Mouse (Mus musculus): ENCODE measurements at regions not wholly inside any gene's neighbourhood (a gene's known extent, or its start where the extent isn't known, plus 50 kb on each side); places are given as distances from the start of the nearest gene placed in this dataset.

GRCm38 (mm10) chr10:37338073-37338912 is 199.6 kb upstream of the Marcks start:
- no peaks in the 10 kb centered on the region for H3K9me3 ChIP-seq (ENCODE audit: low read length)
- H3K9ac ChIP-seq (replicated peaks; ENCODE audit: low read length, poor library complexity, severe bottlenecking): no peak overlapping the region
- 73% methylated on average over 4 of the region's 4 CpGs for WGBS
- no peaks in the 10 kb centered on the region for H3K27me3 ChIP-seq (ENCODE audit: insufficient read depth, low read length)
- no peak for TF ChIP-seq CTCF (IDR thresholded peaks at IDR 0.05)
- H3K4me2 ChIP-seq (ENCODE audit: low read depth, low read length, poor library complexity, severe bottlenecking): no peak overlapping the region
- DNase-seq (ENCODE audit: low spot score): no peak
- ATAC-seq (ENCODE audit: low FRiP score): no peak
- no peak overlapping the region for H3K4me3 ChIP-seq (ENCODE audit: low read depth, low read length)
- no peak overlapping the region for H3K27ac ChIP-seq (ENCODE audit: low read depth, low read length)
- H3K4me1 ChIP-seq (ENCODE audit: insufficient read depth, low read length): no peaks in the 10 kb centered on the region
- no peaks in the 10 kb centered on the region for H3K36me3 ChIP-seq (ENCODE audit: insufficient read depth, low read length)

DNA sequence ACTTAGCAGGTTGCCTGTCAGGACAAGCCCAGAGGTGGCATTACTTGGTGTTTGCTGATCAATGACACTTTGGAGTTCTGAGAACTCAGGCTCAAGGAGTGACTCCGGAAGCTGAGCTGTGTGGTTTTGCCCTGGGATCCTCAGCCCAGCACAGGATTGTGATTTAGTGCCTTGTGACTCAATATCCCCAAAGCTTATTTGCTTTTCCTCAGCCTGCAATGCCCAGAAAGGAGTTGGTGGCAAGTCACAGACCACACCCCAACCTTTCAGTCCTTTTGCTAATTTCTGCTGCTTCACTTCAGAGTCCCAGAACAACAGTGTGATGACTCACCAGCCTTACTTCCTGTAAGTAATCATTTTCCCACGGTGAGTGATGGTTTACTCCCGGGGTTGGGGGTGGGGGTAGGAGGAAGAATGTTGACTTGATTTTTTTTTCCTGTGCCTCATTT is 198.5 kb upstream of the Marcks start:
- WGBS: 74% methylated on average over 3 of the region's 3 CpGs
- Histone ChIP-seq H3K36me3 (ENCODE audit: insufficient read depth, low read length) (no peaks in the 10 kb centered on the region), H3K27me3 (ENCODE audit: insufficient read depth, low read length) (no peaks in the 10 kb centered on the region), H3K4me2 (ENCODE audit: low read depth, low read length, poor library complexity, severe bottlenecking) (no peak overlapping the region), H3K4me3 (ENCODE audit: low read depth, low read length) (no peak overlapping the region), H3K4me1 (ENCODE audit: insufficient read depth, low read length) (no peaks in the 10 kb centered on the region), H3K9me3 (ENCODE audit: low read length) (no peaks in the 10 kb centered on the region), H3K9ac (replicated peaks; ENCODE audit: low read length, poor library complexity, severe bottlenecking) (no peak overlapping the region), H3K27ac (ENCODE audit: low read depth, low read length) (no peak overlapping the region)
- ATAC-seq (ENCODE audit: low FRiP score) (no peak), DNase-seq (ENCODE audit: low spot score) (no peak)
- TF ChIP-seq CTCF (IDR thresholded peaks at IDR 0.05): no peak

DNA sequence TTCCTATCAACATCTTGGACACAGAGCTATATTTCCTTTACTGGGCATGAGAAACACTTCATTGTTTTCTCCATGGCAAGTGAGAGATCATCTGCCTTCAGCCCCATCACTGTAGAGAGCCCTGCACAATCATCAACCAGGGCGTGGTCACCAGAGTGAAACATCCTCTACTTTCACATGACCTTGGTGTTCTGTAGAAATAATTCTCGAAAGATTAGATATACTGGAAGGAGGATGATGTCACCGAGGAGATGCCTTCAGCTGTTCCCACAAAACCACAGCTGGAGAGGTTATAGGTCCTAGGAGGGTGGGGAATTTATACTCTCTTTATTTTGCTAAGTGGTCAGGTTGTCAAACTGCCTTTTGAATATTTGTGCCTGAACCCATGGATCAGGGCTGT is 196.4 kb upstream of the Marcks start:
- ATAC-seq (ENCODE audit: low FRiP score): no peak

GRCm38 (mm10) chr10:37326168-37326534 is 187.4 kb upstream of the Marcks start:
- DNase-seq (ENCODE audit: low spot score): no peak
- H3K36me3 ChIP-seq (ENCODE audit: insufficient read depth, low read length): no peaks in the 10 kb centered on the region
- H3K4me1 ChIP-seq (ENCODE audit: insufficient read depth, low read length): no peaks in the 10 kb centered on the region
- WGBS: 82% methylated on average over 3 of the region's 3 CpGs
- no peak overlapping the region for H3K4me2 ChIP-seq (ENCODE audit: low read depth, low read length, poor library complexity, severe bottlenecking)
- ATAC-seq (ENCODE audit: low FRiP score): no peak
- no peak overlapping the region for H3K27ac ChIP-seq (ENCODE audit: low read depth, low read length)
- no peaks in the 10 kb centered on the region for H3K27me3 ChIP-seq (ENCODE audit: insufficient read depth, low read length)
- no peak for TF ChIP-seq CTCF (IDR thresholded peaks at IDR 0.05)
- no peak overlapping the region for H3K4me3 ChIP-seq (ENCODE audit: low read depth, low read length)
- no peak overlapping the region for H3K9ac ChIP-seq (replicated peaks; ENCODE audit: low read length, poor library complexity, severe bottlenecking)
- H3K9me3 ChIP-seq (ENCODE audit: low read length): no peaks in the 10 kb centered on the region

More for the DNA sequence above, 196.4 kb upstream of the Marcks start:
- no peak for TF ChIP-seq CTCF (IDR thresholded peaks at IDR 0.05)
- DNase-seq (ENCODE audit: low spot score): no peak
- Histone ChIP-seq H3K27me3 (ENCODE audit: insufficient read depth, low read length) (no peaks in the 10 kb centered on the region), H3K4me2 (ENCODE audit: low read depth, low read length, poor library complexity, severe bottlenecking) (no peak overlapping the region), H3K4me1 (ENCODE audit: insufficient read depth, low read length) (no peaks in the 10 kb centered on the region), H3K27ac (ENCODE audit: low read depth, low read length) (no peak overlapping the region), H3K4me3 (ENCODE audit: low read depth, low read length) (no peak overlapping the region), H3K36me3 (ENCODE audit: insufficient read depth, low read length) (no peaks in the 10 kb centered on the region), H3K9ac (replicated peaks; ENCODE audit: low read length, poor library complexity, severe bottlenecking) (no peak overlapping the region), H3K9me3 (ENCODE audit: low read length) (no peaks in the 10 kb centered on the region)
- WGBS: 83% methylated on average over 3 of the region's 3 CpGs

DNA sequence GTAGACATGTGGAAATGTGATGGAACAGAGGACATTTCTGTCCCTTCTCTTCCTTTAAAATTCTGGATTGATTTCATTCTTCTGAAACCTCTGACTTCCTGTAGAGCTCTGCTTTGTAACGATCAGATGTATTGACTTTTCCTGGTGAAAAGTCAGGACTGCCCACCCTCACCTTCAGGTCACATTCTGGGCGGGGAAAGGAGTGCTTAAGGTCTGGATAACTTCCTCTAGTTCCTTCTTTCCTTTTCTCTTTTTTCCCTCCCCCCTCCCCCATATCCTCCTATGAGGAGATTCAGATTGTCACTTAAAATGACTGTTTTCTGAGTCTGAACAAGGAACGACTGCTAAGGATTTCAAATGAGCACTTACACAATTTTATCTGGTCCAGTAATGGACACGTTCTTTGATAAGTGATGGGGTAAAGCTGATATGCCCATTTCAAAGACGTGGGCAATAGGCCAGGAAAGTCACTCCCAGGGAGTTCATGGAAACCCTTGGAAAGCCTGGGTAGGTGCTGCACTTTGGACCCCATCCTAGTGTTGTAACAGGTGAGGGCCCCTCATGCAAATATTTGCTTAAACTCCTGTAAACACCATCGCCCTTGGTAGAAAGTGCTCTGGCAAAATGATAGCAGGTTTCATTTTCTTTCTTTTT is 186.9 kb upstream of the Marcks start:
- H3K4me3 ChIP-seq (ENCODE audit: low read depth, low read length): no peak overlapping the region
- no peaks in the 10 kb centered on the region for H3K27me3 ChIP-seq (ENCODE audit: insufficient read depth, low read length)
- DNase-seq (ENCODE audit: low spot score) (no peak), ATAC-seq (ENCODE audit: low FRiP score) (no peak)
- whole genome bisulfite sequencing: 79% methylated on average over 6 of the region's 6 CpGs
- no peak overlapping the region for H3K4me2 ChIP-seq (ENCODE audit: low read depth, low read length, poor library complexity, severe bottlenecking)
- no peaks in the 10 kb centered on the region for H3K36me3 ChIP-seq (ENCODE audit: insufficient read depth, low read length)
- TF ChIP-seq CTCF (IDR thresholded peaks at IDR 0.05): no peak
- H3K9me3 ChIP-seq (ENCODE audit: low read length): no peaks in the 10 kb centered on the region
- no peak overlapping the region for H3K27ac ChIP-seq (ENCODE audit: low read depth, low read length)
- H3K9ac ChIP-seq (replicated peaks; ENCODE audit: low read length, poor library complexity, severe bottlenecking): no peak overlapping the region
- no peaks in the 10 kb centered on the region for H3K4me1 ChIP-seq (ENCODE audit: insufficient read depth, low read length)

DNA sequence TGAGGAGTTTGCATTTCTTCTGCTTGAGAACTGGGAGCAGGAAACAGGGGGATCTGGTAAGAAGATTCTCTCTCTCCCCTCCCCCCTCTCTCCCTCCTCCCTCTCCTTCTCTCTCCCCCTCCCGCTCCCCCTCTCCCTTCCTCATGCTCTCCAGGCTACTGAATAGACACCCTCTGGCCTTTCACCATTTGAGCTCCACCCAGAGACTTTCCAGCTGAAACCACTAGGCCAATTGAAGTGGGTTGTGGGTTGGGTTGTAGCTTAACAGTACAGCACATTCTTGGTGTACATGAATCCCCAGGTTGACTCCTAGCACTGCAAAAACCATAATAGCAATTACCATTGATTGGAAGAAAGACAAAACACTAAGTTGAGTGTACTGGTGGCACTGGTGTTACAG is 185.0 kb upstream of the Marcks start:
- Histone ChIP-seq H3K27ac (ENCODE audit: low read depth, low read length) (no peak overlapping the region), H3K9ac (replicated peaks; ENCODE audit: low read length, poor library complexity, severe bottlenecking) (no peak overlapping the region), H3K27me3 (ENCODE audit: insufficient read depth, low read length) (no peaks in the 10 kb centered on the region), H3K4me3 (ENCODE audit: low read depth, low read length) (no peak overlapping the region), H3K4me1 (ENCODE audit: insufficient read depth, low read length) (no peaks in the 10 kb centered on the region), H3K36me3 (ENCODE audit: insufficient read depth, low read length) (no peaks in the 10 kb centered on the region), H3K4me2 (ENCODE audit: low read depth, low read length, poor library complexity, severe bottlenecking) (no peak overlapping the region), H3K9me3 (ENCODE audit: low read length) (no peaks in the 10 kb centered on the region)
- 79% methylated on average over 1 of the region's 1 CpGs for WGBS
- ATAC-seq (ENCODE audit: low FRiP score) (no peak), DNase-seq (ENCODE audit: low spot score) (no peak)
- no peak for TF ChIP-seq CTCF (IDR thresholded peaks at IDR 0.05)

All from midbrain, postnatal 0 days (tissue).